Mouse (Mus musculus): ENCODE results near the gene Tmem110. TPM values are rescaled to one million over a fixed set of nuclear protein-coding genes. Genes with fewer than 3 reads are reported as not detected.

The Tmem110 gene
- total RNA-seq, 1 experiment from 2014 or later = 7.1 TPM

DNA sequence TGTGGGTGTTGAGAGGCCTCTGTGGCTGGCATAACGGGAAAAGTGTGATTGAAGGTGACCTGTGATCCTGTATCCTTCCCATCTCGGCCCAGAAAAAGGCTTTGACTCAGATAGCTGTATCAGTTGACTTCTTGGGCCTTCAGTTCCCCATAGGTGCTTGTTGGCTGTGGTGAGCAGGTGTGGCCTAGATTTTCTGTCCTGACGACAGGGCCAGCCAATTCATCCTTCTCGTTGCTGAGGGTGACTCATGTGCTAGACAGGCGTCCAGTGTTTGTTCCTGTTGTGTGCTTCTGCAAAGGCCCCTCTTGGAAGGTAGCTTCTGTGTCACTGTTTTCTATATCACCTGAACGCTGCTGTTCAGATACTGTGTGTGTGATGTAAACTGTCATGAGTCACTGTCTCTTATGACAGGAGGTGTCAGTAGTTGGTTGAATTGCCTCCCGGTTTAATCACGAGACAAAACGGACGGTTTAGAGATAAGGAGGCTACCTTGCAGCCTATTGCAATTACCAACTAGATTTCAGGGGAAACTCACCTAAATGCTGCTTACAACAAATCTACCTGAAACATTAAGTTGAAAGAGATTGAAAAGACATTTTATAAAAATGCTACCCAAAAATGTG lies 31.6 kb downstream of the Tmem110 start:
- ATAC-seq (replicated peaks in 1 of 2; ENCODE audit: insufficient read depth in 1 of 2, low FRiP score in 2 of 2, low TSS enrichment in 1 of 2, low read depth in 1 of 2, poor library complexity in 2 of 2, severe bottlenecking in 2 of 2) = no peak

DNA sequence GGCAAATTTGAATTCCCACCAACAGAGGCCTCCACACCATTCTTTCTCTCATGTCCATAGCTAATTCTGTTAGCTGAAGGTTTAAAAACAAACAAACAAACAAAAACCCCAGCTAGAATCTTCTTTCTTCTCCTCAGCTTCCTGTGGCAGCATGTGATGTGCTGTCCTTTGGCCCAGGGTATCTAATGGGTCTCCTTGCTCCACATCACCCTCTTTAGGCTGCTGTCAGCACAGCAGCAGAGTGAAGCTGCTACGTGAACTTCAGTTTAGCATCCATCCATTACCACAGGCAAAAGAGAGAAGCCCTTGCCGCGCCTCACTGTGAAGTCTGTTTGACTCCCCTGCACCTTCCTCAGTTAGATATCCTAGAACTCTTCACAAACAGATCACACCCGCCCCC lies 32.6 kb downstream of the Tmem110 start:
- ATAC-seq (replicated peaks in 1 of 2; ENCODE audit: insufficient read depth in 1 of 2, low FRiP score in 2 of 2, low TSS enrichment in 1 of 2, low read depth in 1 of 2, poor library complexity in 2 of 2, severe bottlenecking in 2 of 2) = no peak

DNA sequence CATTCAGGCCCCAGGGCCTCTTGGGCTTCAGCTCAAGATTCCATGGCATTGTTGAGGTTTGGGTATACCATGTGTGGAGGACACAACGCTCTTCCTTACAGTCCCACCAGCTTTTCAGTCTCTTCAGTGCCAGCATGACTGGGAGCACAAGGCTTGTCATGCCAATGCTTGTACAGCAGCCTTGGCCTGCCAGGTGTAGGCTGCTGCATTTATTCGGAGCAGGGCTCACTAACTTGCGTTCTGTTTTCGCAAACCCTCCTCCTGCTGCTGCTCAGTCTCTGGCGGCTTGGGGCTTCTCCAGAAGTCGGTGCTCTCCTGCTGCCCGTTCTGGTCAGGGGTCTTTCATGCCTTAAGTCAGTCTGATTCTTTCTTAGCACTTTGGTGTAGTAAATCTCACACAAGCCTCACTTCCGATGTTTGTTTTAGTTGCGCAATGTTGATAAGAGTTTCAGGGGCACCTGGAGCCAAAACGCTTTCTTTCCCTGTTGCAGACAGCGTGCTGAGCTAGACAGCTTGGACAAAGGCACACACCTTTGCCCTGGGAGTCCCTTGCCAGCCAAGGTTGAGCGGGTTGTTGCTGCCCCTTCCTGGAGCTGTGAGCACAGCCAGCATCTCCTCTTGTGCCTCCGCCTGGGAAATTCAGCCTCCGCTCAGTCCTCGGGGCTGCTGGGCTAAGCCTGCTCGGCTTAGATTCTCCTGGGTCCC lies 36.2 kb downstream of the Tmem110 start:
- ATAC-seq (replicated peaks in 1 of 2; ENCODE audit: insufficient read depth in 1 of 2, low FRiP score in 2 of 2, low TSS enrichment in 1 of 2, low read depth in 1 of 2, poor library complexity in 2 of 2, severe bottlenecking in 2 of 2) = no peak

DNA sequence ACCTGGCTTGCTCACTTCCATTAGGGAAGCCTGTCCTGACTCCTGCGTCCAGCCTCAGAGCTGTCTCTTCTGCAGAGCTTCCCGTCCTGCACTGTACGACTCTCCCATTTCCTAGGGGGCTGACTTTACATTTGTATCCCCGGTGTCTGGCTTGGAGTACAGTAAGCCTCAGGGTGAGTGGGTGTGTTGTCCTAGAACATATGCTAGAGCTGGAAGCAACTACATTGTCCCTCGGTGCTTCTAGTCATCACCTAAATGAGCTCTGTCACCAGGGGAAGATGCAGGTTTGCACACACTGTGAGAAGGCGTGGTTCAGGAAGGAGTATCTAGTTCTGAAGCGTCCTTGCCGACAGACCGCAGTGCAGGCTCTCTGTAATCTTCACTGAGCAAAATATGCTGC lies 37.0 kb downstream of the Tmem110 start:
- ATAC-seq (replicated peaks in 1 of 2; ENCODE audit: insufficient read depth in 1 of 2, low FRiP score in 2 of 2, low TSS enrichment in 1 of 2, low read depth in 1 of 2, poor library complexity in 2 of 2, severe bottlenecking in 2 of 2) = no peak

DNA sequence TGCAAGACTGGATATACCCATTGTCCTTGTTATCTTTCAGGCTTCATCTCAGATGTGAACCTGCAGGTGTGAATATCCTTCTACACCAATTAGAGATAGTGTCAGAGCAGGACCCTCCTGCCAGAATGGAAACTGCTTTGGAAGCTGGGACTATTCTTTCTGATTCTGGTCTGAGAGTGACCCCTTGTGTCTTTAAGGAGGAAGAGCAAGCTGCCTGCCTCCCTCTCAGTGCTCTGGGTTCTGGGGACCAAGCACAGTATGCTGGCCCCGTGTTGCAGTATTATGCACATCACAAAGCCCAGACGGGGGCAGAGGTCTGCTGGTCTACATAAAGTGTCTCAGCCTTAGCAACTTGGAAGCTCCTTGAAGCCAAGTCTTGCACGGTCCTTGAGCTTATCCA lies 39.9 kb downstream of the Tmem110 start:
- ATAC-seq (replicated peaks in 1 of 2; ENCODE audit: insufficient read depth in 1 of 2, low FRiP score in 2 of 2, low TSS enrichment in 1 of 2, low read depth in 1 of 2, poor library complexity in 2 of 2, severe bottlenecking in 2 of 2) = peak in 1 of 2 experiments; percentile 5; a peak in 1 of 4 replicates

DNA sequence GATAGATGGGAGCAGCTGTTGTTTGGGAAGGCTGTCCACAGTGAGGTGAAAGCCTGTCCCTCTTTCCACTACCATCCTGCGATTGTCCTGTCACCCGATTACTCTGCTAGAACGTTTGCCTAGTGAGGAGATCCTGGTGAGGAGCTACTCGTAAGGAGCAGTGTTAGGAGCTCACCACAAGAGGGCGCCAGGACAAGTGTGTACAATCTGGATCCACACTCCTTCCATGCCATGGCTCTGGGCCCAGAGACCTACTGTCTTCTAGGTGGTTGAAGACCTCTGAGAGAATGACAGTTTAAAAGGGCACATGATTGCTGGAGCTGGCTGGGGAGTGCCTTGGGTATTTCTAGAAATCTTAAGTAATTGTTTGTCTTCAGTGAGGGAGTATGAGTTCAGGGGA lies 41.7 kb downstream of the Tmem110 start:
- ATAC-seq (replicated peaks in 1 of 2; ENCODE audit: insufficient read depth in 1 of 2, low FRiP score in 2 of 2, low TSS enrichment in 1 of 2, low read depth in 1 of 2, poor library complexity in 2 of 2, severe bottlenecking in 2 of 2) = peak; percentile 67 to 80

DNA sequence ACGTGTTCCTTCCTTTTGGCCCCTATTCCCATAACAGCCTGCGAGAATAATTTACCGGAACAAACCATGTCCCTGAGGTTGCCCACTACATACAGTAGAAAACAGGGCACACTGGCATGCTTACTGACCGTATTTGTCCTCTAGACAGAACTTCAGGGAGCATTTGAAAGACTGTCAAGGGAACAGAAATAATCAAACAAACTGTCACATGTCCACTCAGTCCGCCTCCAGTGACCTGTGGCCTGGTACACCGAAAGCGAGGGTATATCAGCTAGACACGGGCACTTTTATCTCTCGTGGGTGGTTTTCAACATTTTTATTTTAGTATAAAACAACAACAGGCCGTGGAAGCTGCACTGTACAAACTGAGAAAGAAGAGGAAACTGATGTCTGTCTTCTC lies 43.4 kb downstream of the Tmem110 start:
- no peak for ATAC-seq (replicated peaks in 1 of 2; ENCODE audit: insufficient read depth in 1 of 2, low FRiP score in 2 of 2, low TSS enrichment in 1 of 2, low read depth in 1 of 2, poor library complexity in 2 of 2, severe bottlenecking in 2 of 2)

DNA sequence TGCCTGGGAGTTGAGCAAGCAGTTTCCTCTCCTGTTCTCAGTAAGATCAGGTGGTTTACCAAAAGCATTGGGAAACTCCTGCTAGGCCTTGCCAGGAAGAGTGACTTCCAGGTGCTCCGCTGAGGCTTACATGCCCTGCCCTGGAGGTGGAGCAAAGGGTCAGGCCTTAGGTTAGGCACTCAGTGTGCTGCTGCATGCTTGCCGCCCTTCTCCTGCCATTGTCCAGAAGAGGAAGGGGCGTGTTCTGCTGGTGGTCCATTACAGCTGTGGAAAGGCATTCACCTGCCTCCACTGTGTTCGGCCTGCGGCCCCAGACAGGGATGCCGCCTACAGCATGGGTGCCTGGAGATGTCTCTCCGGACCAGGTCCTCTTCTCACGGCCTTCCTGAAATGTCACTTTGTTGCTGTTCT lies 44.0 kb downstream of the Tmem110 start:
- peak in 1 of 2 experiments; percentile 36; a peak in 1 of 4 replicates for ATAC-seq (replicated peaks in 1 of 2; ENCODE audit: insufficient read depth in 1 of 2, low FRiP score in 2 of 2, low TSS enrichment in 1 of 2, low read depth in 1 of 2, poor library complexity in 2 of 2, severe bottlenecking in 2 of 2)

DNA sequence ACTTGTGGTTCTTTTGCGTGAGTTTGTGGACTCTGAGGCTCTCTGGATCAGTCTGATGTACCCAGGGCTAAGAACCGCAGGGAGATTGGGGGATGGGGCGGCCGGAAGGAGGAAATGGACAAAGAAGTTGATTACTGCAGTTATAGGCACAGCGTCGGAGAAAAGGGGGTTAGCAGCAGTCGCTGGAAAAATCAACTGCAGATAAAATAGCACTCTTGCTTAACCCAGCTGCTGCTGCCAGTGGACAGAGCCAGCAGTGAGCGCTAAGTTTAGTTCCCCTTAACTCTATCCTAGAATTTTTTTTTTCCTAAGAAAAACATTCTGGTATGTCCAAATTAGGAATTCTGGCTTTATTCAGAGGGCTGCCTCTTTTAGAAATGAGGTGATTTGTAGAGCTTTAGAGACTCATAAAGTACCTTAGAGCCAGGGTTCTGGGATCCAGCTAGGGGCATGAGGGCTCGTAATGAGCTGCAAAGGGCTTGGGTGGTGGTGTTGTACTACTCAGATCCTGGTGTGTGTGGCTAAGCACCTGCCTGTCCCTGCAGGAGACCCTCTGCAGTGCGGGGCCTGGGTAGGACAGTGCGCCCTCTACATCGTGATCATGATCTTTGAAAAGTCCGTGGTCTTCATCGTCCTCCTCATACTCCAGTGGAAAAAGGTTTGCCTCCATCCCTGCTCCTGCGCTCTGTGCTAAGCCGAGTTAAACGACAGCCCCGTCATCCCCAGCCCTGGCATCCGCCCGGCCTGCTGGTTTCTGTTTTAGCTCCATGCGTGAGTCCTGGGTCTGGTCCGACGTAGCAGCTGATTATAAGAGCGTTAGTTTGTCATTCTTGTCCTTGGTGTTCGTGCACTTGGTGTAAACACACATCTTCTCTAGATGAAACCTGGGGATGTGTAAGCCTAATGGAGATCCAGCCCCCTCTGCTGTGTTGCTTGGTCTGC lies 45.1 kb downstream of the Tmem110 start:
- ATAC-seq (replicated peaks in 1 of 2; ENCODE audit: insufficient read depth in 1 of 2, low FRiP score in 2 of 2, low TSS enrichment in 1 of 2, low read depth in 1 of 2, poor library complexity in 2 of 2, severe bottlenecking in 2 of 2) = peak in 1 of 2 experiments; percentile 31; a peak in 1 of 4 replicates

DNA sequence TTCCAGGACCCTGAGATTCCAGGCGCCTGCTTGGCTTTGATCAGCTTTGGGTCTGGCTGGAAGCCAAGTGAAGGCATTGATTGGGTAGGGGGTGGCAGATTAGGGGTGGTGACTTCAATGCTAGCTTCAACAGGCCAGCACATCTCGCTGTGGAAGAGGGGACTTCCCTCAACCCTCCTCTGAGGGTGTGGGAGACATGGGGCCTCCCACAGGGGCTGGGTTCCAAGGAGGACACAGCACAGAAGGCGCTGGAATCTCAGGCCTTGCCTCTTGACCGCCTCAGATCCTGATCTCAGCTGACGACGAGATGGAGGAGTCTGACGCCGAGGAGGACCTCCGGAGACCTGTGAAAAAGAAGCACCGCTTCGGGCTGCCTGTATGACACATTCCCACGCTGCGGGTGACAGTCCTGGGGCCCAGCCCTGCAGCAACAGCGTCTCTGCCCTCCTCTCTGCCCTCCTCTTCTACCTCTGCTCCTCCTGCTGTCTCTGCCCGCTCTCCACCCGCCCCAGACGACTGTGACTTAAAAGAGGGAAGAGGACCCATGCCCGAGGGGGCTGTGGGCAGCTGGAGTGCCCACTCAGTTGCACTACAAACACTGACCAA lies 48.8 kb downstream of the Tmem110 start:
- ATAC-seq (replicated peaks in 1 of 2; ENCODE audit: insufficient read depth in 1 of 2, low FRiP score in 2 of 2, low TSS enrichment in 1 of 2, low read depth in 1 of 2, poor library complexity in 2 of 2, severe bottlenecking in 2 of 2) = no peak

DNA sequence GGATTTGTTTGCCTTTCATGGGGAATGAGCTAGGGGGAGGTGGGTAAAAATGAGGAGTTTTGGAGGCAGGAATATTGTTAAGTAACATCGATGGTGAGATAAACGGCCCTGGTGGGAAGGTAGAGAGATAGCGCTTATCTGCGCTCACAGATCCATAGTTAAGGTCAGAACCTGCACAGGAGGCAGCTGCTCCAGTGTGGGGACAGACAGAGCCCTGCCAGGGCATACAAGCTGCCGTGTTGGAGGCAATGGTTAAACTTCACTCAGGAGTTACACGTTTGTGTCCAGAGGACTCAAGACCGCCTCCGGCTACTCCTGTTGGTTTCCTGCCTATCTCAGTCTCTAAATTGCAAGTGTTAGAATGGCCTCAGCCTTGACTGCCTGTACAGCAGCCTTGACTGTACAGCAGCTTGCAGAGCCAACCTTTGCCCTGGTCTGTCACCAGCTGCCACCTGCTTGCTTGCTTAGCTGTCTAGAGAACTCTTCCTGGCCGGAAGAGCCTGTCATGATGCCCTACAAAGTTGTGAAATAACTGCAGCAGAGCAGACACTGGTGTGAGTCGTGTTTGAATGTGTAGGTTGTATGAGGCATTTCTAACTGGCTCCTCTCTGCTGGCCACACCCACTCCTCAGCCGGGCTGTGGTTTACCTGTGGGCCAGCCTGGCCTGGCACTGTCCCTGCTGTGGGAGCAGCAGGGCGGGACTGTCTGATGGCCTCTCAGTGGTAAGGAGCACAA lies 49.9 kb downstream of the Tmem110 start:
- ATAC-seq (replicated peaks in 1 of 2; ENCODE audit: insufficient read depth in 1 of 2, low FRiP score in 2 of 2, low TSS enrichment in 1 of 2, low read depth in 1 of 2, poor library complexity in 2 of 2, severe bottlenecking in 2 of 2) = peak in 1 of 2 experiments; percentile 39; a peak in 1 of 4 replicates

DNA sequence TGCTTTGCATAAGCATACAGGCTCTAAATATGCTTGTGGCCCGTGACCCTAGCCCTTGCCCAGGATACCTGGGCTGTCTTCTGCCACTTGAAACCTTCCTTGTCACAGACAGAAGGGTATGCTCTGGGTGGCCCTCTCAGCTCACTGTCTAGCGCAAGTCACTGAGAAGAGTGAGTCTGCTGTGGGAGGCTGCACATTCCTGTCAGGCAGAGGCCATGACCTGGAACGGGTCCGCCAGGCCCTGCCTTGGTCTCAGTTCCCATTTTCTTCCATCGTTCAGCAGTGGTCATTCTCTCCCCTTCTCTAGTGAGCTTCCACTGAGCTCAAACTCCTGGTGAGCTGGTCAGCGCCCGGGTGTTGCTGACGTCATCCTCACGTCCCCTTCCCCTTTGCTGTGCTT lies 50.6 kb downstream of the Tmem110 start:
- ATAC-seq (replicated peaks in 1 of 2; ENCODE audit: insufficient read depth in 1 of 2, low FRiP score in 2 of 2, low TSS enrichment in 1 of 2, low read depth in 1 of 2, poor library complexity in 2 of 2, severe bottlenecking in 2 of 2) = no peak

DNA sequence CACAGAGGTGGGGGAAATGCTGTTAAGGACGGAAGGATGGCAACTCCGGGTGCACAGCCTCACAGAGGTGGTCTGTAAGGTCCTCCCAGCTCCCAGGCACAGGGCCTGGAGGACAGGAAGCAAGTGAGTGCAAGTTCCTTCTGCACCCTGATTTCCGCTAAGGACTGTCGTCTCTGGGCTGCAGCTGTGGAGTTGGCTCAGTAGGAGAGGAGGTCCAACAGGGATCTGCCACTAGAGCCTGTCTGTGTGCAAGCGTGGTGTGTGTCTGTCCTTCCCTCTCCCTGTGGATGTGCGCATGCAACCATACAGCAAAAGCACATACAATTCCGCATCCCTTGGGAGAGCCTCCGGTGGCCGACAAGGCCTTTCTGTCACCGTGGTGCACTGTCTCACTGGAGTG lies 51.1 kb downstream of the Tmem110 start:
- no peak for ATAC-seq (replicated peaks in 1 of 2; ENCODE audit: insufficient read depth in 1 of 2, low FRiP score in 2 of 2, low TSS enrichment in 1 of 2, low read depth in 1 of 2, poor library complexity in 2 of 2, severe bottlenecking in 2 of 2)

DNA sequence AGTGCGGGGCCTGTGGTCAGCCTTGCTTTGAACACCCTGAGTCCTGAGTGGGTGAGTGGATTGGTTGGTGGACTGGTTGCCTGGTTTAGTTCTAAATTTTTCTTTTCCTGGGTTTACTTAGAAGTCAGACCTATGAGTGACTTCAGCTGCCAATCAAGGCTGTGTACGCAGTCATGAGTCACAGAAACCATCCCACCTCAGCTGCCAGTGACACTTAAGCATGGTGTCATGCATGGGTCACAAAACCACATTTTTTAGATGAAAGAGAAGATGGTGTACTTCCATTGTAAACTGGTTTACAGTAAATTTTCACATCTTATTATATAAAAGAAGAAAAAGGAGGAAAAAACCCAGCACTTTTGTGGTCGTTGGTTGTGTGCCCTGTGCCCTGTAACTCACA lies 52.4 kb downstream of the Tmem110 start:
- no peak for ATAC-seq (replicated peaks in 1 of 2; ENCODE audit: insufficient read depth in 1 of 2, low FRiP score in 2 of 2, low TSS enrichment in 1 of 2, low read depth in 1 of 2, poor library complexity in 2 of 2, severe bottlenecking in 2 of 2)

DNA sequence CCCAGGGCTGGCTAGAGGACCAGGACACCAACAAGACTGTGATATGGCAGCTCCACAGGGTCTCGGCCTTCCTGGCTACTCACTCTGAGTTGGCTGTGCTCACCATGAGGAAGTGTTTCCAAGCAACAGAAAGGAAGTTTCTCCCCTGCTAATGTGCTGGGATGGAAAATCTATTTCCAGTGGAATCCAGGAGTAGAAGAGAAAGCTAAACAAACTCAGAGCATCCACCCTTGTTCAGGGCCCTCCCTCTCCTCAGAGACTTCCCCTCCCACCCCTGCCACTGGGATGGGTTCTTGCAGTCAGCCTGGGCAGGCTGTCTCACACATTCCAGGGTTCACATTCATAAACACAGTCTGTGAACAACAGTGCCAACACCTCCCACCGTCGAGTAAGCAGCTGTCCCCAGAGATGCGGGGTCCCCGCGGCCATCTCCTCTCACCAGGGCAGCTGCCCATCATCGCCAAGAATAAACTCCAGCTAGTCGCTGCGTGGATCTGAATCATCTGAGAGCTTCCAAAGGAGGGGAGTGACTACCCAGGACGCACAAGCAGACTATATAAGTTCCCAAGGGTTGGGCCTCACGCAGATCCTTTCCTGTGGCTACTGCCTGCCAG lies 53.7 kb downstream of the Tmem110 start, which contains the start of gene Mustn1:
Gene Mustn1 (plus strand): TSS at position 243 of the 614 bp plus-strand sequence.
- ATAC-seq (replicated peaks in 1 of 2; ENCODE audit: insufficient read depth in 1 of 2, low FRiP score in 2 of 2, low TSS enrichment in 1 of 2, low read depth in 1 of 2, poor library complexity in 2 of 2, severe bottlenecking in 2 of 2) = no peak

DNA sequence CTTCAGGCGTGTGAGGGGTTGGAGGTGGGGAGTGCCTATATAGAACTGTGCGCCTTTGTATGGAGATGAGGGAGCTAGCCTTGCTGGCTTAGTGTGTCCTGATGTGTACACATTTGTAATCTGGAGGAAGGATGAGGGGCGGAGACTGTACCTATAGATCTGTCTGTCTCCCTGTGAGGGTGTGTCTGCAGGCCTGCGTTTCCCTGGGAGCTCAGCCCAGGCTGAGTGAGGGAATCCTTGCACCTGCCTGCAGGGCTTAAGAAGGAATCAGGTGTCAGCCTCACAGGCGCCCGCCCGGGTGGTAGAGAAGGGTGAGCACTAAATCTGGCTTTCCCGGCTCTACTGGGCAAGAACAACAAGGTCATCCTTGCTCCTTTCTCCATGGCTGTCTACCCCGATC lies 54.4 kb downstream of the Tmem110 start:
- no peak for ATAC-seq (replicated peaks in 1 of 2; ENCODE audit: insufficient read depth in 1 of 2, low FRiP score in 2 of 2, low TSS enrichment in 1 of 2, low read depth in 1 of 2, poor library complexity in 2 of 2, severe bottlenecking in 2 of 2)

DNA sequence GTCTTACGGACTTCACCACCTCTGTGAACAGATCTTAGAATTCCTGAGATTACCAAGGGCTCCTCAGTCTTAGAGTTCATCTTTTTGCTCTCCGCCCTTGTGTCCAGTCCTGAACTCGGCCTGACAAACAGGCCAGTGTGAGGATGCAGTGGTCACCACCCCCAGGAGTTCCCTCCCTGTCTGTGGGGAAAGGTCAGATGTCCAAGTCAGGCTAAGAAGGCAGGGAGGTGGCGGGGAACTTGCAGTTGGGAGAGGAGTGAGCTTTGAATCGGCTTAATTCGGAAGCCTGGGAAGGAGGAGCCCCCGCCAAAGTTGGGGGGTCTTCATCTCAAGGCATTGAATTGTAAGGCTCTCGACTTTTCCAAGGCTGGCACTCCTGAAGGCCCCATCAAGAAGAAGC lies 54.9 kb downstream of the Tmem110 start:
- ATAC-seq (replicated peaks in 1 of 2; ENCODE audit: insufficient read depth in 1 of 2, low FRiP score in 2 of 2, low TSS enrichment in 1 of 2, low read depth in 1 of 2, poor library complexity in 2 of 2, severe bottlenecking in 2 of 2) = no peak

All from hematopoietic stem cell, adult 5-6 weeks (primary cell).